Mouse (Mus musculus) cerebellum, adult 2 months (tissue): ENCODE measurements around the gene Usp7.

ENCODE experiments used
- CTCF ChIP-seq: fragments of 200-500 bp; IDR thresholded peaks from 2 replicates; pipeline ENCODE4 v1.5.1; 2011; ENCODE audit warnings: low read depth, mild to moderate bottlenecking, control low read depth, low read length, moderate library complexity, borderline replicate concordance; ENCODE audit not compliant: insufficient read depth
- POLR2A ChIP-seq: fragments of 200-500 bp; IDR thresholded peaks from 2 replicates; pipeline ENCODE4 v1.6.1; 2011; ENCODE audit warnings: low read length, control low read depth, borderline replicate concordance; ENCODE audit not compliant: insufficient read depth

DNA sequence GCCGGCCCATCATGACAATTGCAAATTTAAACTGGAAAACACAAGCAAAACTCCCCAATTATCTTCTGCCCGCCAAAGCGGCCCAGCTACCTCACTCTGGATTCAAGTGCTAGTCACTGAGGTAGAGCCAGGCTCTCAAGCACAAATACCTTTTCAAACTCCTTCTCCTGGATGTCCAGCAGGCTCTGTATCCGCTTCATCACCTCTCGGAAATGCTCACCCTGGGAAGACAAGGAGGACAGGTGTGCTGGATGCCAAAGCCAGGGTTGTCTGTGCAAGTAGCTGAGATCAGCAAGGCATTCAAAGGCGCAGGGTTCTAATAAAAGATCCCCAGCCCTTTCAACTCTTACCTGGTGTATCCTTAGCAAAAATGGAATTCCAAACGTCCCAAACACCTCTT is 100.9 kb downstream of the Usp7 start:
- TF ChIP-seq POLR2A (no peak), CTCF (no peak)
